Mouse (Mus musculus): ENCODE results near the gene Fcrla.

Gene Fcrla

DNA sequence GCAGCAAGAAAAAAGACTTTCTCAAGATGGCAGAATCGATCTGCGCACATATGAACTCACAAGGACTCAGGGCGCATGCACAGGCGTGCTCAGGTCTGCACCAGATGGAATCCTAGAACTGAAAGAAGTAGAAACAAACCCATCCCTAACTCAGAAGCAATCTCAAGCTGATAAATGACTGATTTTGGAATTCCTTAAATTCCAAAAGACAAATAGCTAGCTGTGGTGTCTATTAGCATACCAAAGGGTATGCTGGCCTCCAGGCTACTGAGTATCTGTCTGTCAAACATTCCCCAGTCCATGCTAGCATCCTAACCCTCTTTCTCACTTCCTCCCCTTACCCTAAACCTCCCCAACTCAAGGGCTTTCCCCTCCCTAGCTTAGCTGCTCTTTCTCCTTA, 38.1 kb downstream of the Fcrla start:
- no peak for ATAC-seq (ENCODE audit: low TSS enrichment)

DNA sequence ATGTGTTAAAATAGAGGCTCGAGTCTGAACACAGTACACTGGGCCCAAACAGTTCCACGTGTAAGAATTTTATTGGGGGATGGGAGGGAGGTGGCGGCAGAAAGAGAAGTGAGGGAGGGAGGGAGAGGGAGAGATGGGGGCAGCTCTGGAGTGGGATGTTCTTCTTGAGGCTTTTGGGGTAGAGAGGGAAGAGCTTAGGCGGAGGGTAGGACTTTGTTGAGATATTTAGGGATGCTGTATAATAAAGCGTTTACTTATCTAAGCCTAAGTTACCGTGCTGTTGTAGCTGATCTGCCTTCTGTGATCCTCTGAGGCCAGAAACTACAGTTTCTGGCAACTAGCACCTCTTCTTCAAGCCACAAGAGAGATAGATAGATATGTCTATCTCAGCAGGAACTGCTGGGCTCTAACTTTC, 41.3 kb downstream of the Fcrla start:
- no peak for ATAC-seq (ENCODE audit: low TSS enrichment)

DNA sequence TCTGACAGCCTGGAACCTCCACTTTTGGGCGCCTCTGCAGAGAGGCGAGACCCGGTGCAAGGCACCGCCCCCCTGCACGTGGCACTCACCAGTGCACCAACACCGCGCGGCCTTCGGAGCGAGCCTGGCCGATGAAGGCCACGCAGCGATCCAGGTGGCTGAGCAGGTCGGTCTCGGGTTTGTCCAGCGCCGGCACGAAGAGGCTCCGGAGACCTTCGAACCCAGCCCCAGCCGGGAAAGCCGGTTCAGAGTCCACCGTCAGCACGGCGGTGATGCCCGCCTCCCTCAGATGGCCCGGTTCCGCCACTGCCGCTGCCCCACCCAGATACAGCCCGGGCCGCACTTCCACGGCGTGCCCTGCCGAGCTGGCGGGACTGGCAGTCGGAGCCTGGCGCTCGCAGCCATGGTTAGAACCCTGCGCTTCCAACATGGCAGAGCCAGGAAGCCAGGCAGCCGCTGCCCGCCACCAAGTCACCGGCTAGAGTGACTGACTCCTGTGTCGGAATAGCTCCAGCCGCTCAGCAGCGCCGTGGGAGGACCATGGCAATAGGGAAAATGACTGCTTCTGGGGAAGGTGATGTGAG, 42.3 kb downstream of the Fcrla start, which contains the start of the genes Gm26620 and Dusp12:
Gm26620 (plus strand) TSS at position 88 of the 584 bp plus-strand sequence.
Dusp12 (minus strand) TSS at position 563 of the 584 bp plus-strand sequence.
- ATAC-seq (ENCODE audit: low TSS enrichment), result peak; percentile 100

DNA sequence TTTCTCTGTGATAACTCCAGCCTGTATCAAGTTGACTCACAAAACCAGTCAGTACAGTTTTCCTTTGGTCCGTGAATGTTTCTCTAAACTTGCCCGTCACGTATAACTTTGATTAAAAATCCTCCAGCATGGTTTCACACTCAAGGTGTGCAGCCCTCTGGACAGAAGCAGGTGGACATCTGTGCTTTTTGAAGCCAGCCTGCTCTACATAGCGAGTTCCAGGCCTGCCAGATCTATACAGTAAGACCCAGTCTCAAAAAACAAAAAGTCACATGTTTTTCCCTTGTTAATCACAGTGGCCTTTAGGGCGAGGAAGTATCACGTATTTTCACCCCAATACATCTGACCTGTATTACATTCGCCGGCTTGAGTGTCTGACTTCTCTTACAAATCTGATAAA, 43.0 kb downstream of the Fcrla start:
- no peak for ATAC-seq (ENCODE audit: low TSS enrichment)

DNA sequence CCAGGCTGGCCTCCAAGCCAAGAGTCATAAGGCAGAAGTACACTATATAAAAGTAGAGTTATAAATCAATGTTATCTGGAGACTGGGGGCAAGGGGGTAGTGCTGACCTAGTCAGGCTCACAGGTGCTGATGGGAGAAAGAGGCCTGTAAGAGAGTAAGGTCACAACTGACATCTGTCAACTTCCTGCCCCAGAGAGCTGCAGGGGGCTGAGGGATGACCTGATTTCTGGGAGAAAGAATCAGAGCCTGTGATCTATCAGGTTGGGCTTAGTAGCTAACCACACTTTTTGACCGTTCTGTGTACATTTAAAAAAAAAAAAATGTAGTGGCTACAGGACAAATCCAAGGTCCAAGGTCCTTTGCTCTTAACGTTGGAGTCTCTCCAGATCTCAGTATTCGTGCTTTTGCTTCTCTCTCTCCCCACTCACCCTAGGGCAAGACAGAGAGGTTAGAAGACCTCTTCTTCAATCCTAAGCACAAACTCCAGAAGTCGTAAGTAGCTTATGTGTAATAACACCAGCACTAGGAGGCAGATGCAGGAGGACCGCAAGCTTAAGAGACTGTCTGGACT, 44.4 kb downstream of the Fcrla start:
- no peak for ATAC-seq (ENCODE audit: low TSS enrichment)

DNA sequence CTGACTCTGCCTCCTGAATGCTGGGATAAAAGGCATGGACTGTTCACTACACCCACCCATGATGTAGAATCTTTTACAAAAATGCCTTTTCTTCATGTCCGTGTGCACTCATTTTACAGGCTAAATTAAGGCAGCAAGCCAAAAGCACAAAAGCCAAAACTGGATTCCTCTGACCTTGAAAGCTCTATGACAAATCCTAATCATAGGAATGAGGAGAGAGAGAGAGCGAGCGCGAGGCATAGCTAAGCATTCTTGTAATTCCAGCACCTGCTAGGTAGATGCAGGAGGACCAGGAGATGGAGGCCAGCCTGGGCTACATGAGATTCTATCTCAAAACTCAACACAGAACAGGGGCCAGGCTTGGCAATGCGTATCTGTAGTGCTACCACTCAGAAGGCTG, 50.5 kb downstream of the Fcrla start:
- no peak for ATAC-seq (ENCODE audit: low TSS enrichment)

DNA sequence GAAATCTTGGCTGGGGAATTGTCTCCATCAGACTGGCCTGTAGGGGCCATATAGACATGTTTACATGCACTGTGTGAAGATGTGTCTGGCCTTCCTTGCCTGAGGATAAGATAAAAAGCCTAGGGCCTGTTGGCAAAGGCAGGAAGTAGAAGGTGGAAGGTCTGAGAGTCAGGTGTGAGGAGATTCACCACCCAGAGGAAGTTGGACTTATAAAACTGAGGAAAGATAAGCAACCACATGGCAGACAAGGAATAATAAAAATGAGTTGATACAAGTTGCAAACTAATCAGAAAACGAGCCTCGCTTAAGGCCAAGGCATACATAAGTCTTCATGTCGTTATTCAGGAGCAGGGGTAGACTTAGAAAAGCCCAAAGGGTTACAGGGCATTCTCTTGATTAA, 51.7 kb downstream of the Fcrla start:
- no peak for ATAC-seq (ENCODE audit: low TSS enrichment)

DNA sequence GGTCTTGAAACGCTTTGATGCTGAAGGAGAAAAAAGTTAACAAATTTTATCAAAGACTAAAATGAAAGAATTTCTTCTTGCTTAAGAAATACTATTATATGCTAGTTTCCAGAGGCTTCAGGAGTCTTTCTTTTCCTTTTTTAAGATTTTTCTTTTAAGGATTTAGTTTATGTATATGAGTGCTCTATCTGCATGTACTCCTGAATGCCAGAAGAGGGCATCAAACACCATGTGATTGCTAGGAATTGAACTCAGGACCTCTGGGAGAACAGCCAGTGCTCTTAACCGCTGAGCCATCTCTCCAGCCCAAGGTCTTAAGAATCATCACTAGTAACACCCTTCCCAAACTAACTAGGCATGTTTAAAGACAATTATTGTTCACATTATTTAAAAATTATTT, 55.4 kb downstream of the Fcrla start:
- no peak for ATAC-seq (ENCODE audit: low TSS enrichment)

DNA sequence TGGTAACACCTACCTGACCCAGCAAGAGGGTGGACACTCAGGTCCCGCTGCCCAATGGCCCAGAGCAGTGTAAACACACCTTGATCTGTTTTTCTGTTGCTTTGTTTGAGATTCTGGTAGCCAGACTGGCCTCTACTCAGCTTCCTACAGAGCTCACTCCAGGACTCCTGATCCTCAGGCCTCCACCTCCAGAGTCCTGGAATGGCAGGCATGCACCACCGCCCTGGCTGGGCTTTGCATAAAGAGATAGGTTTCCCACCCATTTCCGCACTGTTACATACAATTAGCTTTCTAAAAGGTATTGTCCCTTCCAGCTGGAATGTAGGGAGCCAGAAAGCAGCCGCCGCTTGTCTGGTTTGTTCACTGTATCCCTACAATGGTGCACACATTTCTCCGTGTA, 56.0 kb downstream of the Fcrla start:
- no peak for ATAC-seq (ENCODE audit: low TSS enrichment)

DNA sequence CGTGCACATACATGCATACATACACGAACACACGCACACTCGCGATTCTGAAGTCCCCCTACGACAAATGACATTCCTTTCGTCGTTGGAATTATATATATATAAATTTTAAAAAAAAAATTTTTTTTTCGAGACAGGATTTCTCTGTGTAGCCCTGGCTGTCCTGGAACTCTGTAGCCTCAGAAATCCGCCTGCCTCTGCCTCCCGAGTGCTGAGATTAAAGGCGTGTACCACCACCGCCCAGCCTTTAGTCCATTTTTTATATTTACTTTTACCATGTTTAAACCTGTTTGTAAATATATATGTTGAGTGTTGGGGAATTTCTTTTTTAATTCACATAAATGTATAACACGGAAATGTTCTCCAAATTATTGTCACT, 58.5 kb downstream of the Fcrla start:
- ATAC-seq (ENCODE audit: low TSS enrichment), result no peak

DNA sequence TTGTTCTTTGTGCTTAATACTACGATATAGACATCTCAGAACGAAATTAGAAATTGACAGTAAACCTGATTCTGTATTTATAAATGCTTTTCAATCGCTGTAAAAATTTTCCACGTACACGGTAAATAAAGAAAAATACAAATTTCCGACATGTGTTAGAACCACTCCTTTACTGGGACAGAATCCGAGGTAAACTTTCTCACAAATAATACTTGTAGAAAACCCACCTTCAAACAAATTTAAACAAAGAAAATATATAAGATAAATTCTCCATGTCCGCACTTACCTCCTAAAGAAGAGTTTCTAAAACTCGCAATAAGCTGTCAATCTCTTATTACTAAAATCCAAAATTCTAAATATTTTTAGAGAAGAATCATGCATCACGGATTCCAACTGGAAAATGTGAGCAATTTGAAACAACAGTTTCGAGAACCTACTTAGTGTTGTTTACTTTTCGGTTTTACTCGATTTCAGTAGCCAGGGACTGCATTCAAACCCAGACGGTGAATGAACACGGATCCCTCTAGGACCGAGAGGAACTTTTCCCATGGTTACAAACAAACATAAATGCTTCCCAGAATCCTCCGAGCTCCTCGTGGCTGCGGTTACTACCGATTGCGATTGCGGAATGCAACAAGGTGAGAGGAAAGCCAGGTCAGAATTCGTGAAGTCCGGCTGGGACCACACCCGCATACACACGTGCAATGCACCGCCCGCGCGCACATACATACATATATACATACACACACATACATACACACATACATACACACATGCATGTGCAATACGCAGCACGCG, 59.1 kb downstream of the Fcrla start:
- ATAC-seq (ENCODE audit: low TSS enrichment), result peak; percentile 69

DNA sequence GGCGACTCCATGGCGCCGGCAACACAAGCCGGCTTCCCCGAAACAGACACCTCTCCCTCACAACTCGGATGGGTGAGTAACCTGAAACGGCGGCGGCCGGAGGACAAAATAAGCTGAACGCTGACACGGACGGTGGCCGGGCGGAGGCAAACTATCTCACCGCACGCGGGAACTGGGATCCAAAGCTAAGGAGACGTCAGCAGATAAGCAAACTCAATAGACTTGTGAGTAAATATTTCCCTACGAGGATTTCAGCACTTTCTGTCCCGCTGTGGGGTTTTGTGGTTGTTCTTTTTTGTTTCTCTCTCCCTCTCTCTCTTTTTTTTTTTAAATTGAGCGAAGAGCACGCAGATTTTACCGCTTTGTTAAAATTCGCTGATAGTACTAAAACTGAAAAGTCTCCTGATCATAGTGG, 59.7 kb downstream of the Fcrla start, which contains the start of gene Atf6:
Atf6 (minus strand) TSS at position 81 of the 415 bp plus-strand sequence.
- ATAC-seq (ENCODE audit: low TSS enrichment), result peak; percentile 68
